Mouse (Mus musculus) hindbrain, embryonic 11.5 days (tissue): Measurements from ENCODE around the gene Gab2. TPM values are rescaled to one million over a fixed set of nuclear protein-coding genes. Genes with fewer than 3 reads are reported as not detected.

Experiments used
- ATAC-seq: fragments of 200-750 bp; cut with Nextera tagmentation; 2 replicates; pipeline ENCODE4 v1.8.0; 2017; ENCODE audit warnings: mild to moderate bottlenecking, moderate TSS enrichment, moderate library complexity; ENCODE audit not compliant: low FRiP score
- DNase-seq: peaks from one replicate; pipeline ENCODE4 v3.0.0-alpha.2; 2015; ENCODE audit warnings: low spot score
- H3K27ac ChIP-seq: fragments of 300-500 bp; sonication (generic); 2 replicates; pipeline ENCODE4 v1.5.1; 2014; ENCODE audit warnings: mild to moderate bottlenecking, low read depth, low read length
- H3K27me3 ChIP-seq: fragments of 300-500 bp; sonication (generic); 2 replicates; pipeline ENCODE4 v1.6.1; 2014; ENCODE audit warnings: mild to moderate bottlenecking, low read length, moderate library complexity, mixed read lengths; ENCODE audit not compliant: control insufficient read depth, insufficient read depth
- H3K36me3 ChIP-seq: fragments of 300-500 bp; sonication (generic); 2 replicates; pipeline ENCODE4 v1.6.1; 2014; ENCODE audit warnings: mild to moderate bottlenecking, low read length, moderate library complexity, mixed read lengths; ENCODE audit not compliant: control insufficient read depth, insufficient read depth
- H3K4me1 ChIP-seq: fragments of 300-500 bp; sonication (generic); replicated peaks from 2 replicates; pipeline ENCODE4 v1.6.1; 2014; ENCODE audit warnings: low read length, mixed read lengths; ENCODE audit not compliant: control insufficient read depth, insufficient read depth
- H3K4me2 ChIP-seq: fragments of 300-500 bp; sonication (generic); replicated peaks from 2 replicates; pipeline ENCODE4 v1.6.1; 2014; ENCODE audit warnings: mild to moderate bottlenecking, low read depth, low read length
- H3K4me3 ChIP-seq: fragments of 300-500 bp; sonication (generic); 2 replicates; pipeline ENCODE4 v1.5.1; 2014; ENCODE audit warnings: low read depth, low read length
- H3K9ac ChIP-seq: fragments of 300-500 bp; sonication (generic); 2 replicates; pipeline ENCODE4 v1.6.1; 2014; ENCODE audit warnings: low read depth, low read length
- H3K9me3 ChIP-seq: fragments of 300-500 bp; sonication (generic); 2 replicates; pipeline ENCODE4 v1.6.1; 2016; ENCODE audit warnings: low read length; ENCODE audit not compliant: control insufficient read depth
- WGBS: fragments of 180-500 bp; shearing (Covaris S2); extraction: QIAGEN DNeasy Blood & Tissue Kit; methylation state at CpG from one replicate; pipeline ENCODE4 v1.1.7; 2014; 5-methylcytosine and 5-hydroxymethylcytosine counted together
- polyA plus RNA-seq: library from polyadenylated mRNA; unstranded; fragments of >200 nt; fragmentation: Nextera tagmentation; extraction: Ambion mirVana; gene quantifications from 2 replicates; pipeline ENCODE4 v1.2.1, GENCODE M21; 2014

Gene Gab2
- polyA plus RNA-seq, 1 experiment from 2014 or later = 8.1 TPM

GRCm38 (mm10) chr7:97084181-97084580 lies 2.8 kb downstream of the Gab2 start:
- ATAC-seq (no peak), DNase-seq (no peak)
- no peaks in the 10 kb centered on the region for H3K9me3 ChIP-seq
- H3K4me2 ChIP-seq = no peak overlapping the region
- 100% methylated on average over 1 of the region's 1 CpGs for WGBS
- no peaks in the 10 kb centered on the region for H3K27me3 ChIP-seq
- H3K4me3 ChIP-seq = no peak overlapping the region
- no peak overlapping the region for H3K9ac ChIP-seq
- H3K36me3 ChIP-seq = no peaks in the 10 kb centered on the region
- H3K4me1 ChIP-seq = 0 out of 2 replicates have a peak, but pooled peaks cover 2% of the 10 kb centered on the region
- H3K27ac ChIP-seq = no peak overlapping the region

GRCm38 (mm10) chr7:97085291-97085690 lies 3.9 kb downstream of the Gab2 start:
- Histone ChIP-seq H3K9ac (no peak overlapping the region), H3K27me3 (no peaks in the 10 kb centered on the region), H3K36me3 (no peaks in the 10 kb centered on the region), H3K4me2 (no peak overlapping the region), H3K4me3 (no peak overlapping the region), H3K4me1 (0 out of 2 replicates have a peak, but pooled peaks cover 2% of the 10 kb centered on the region), H3K9me3 (no peaks in the 10 kb centered on the region), H3K27ac (no peak overlapping the region)
- 15% methylated on average over 4 of the region's 4 CpGs for WGBS
- DNase-seq (peak; percentile 50), ATAC-seq (no peak)

GRCm38 (mm10) chr7:97094241-97094640 lies 12.9 kb downstream of the Gab2 start:
- 86% methylated on average over 3 of the region's 3 CpGs for WGBS
- no peak for DNase-seq
- no peak for ATAC-seq
- Histone ChIP-seq H3K4me3 (no peak overlapping the region), H3K4me2 (no peak overlapping the region), H3K27me3 (no peaks in the 10 kb centered on the region), H3K9me3 (no peaks in the 10 kb centered on the region), H3K27ac (no peak overlapping the region), H3K9ac (no peak overlapping the region), H3K4me1 (no peaks in the 10 kb centered on the region), H3K36me3 (no peaks in the 10 kb centered on the region)

- Histone ChIP-seq H3K9me3 (no peaks in the 10 kb centered on the region), H3K36me3 (no peaks in the 10 kb centered on the region), H3K27ac (no peak overlapping the region), H3K4me3 (no peak overlapping the region), H3K9ac (no peak overlapping the region), H3K27me3 (no peaks in the 10 kb centered on the region), H3K4me1 (no peaks in the 10 kb centered on the region), H3K4me2 (no peak overlapping the region)
- 82% methylated on average over 3 of the region's 3 CpGs for WGBS
- ATAC-seq (no peak), DNase-seq (no peak)
These were observed 26.7 kb downstream of the Gab2 start for GRCm38 (mm10) chr7:97108119-97108518.

GRCm38 (mm10) chr7:97128949-97129348 lies 47.6 kb downstream of the Gab2 start:
- H3K4me3 ChIP-seq = no peak overlapping the region
- no peaks in the 10 kb centered on the region for H3K36me3 ChIP-seq
- DNase-seq (no peak), ATAC-seq (no peak)
- no peak overlapping the region for H3K4me2 ChIP-seq
- no peaks in the 10 kb centered on the region for H3K9me3 ChIP-seq
- WGBS = 39% methylated on average over 1 of the region's 1 CpGs
- H3K27ac ChIP-seq = no peak overlapping the region
- no peaks in the 10 kb centered on the region for H3K4me1 ChIP-seq
- no peak overlapping the region for H3K9ac ChIP-seq
- H3K27me3 ChIP-seq = no peaks in the 10 kb centered on the region

GRCm38 (mm10) chr7:97136453-97136852 lies 55.1 kb downstream of the Gab2 start:
- H3K27ac ChIP-seq = no peak overlapping the region
- H3K4me2 ChIP-seq = no peak overlapping the region
- DNase-seq (no peak), ATAC-seq (no peak)
- no peaks in the 10 kb centered on the region for H3K36me3 ChIP-seq
- no peaks in the 10 kb centered on the region for H3K4me1 ChIP-seq
- H3K9me3 ChIP-seq = peaks cover 3% of the 10 kb centered on the region; the same call in 1 of the 2 replicates
- no peaks in the 10 kb centered on the region for H3K27me3 ChIP-seq
- H3K9ac ChIP-seq = no peak overlapping the region
- WGBS = 80% methylated on average over 3 of the region's 3 CpGs
- H3K4me3 ChIP-seq = no peak overlapping the region

- WGBS = 59% methylated on average over 2 of the region's 2 CpGs
These were observed 69.9 kb downstream of the Gab2 start for GRCm38 (mm10) chr7:97151082-97151813.

GRCm38 (mm10) chr7:97154756-97155487 lies 73.5 kb downstream of the Gab2 start:
- Histone ChIP-seq H3K36me3 (no peaks in the 10 kb centered on the region), H3K4me3 (no peak overlapping the region), H3K27ac (no peak overlapping the region), H3K9me3 (no peaks in the 10 kb centered on the region), H3K27me3 (no peaks in the 10 kb centered on the region), H3K4me1 (no peaks in the 10 kb centered on the region), H3K4me2 (no peak overlapping the region), H3K9ac (no peak overlapping the region)
- no peak for DNase-seq
- ATAC-seq = no peak
- 74% methylated on average over 2 of the region's 2 CpGs for WGBS

More at GRCm38 (mm10) chr7:97151082-97151813, 69.9 kb downstream of the Gab2 start:
- Histone ChIP-seq H3K9me3 (no peaks in the 10 kb centered on the region), H3K4me1 (no peaks in the 10 kb centered on the region), H3K27me3 (no peaks in the 10 kb centered on the region), H3K27ac (no peak overlapping the region), H3K4me3 (no peak overlapping the region), H3K36me3 (no peaks in the 10 kb centered on the region), H3K4me2 (no peak overlapping the region), H3K9ac (no peak overlapping the region)
- ATAC-seq = no peak; the same call in 1 of the 2 replicates
- no peak for DNase-seq

GRCm38 (mm10) chr7:97164261-97164660 lies 82.9 kb downstream of the Gab2 start:
- WGBS = 55% methylated on average over 1 of the region's 1 CpGs
- H3K9me3 ChIP-seq = no peaks in the 10 kb centered on the region
- no peak overlapping the region for H3K27ac ChIP-seq
- ATAC-seq (no peak), DNase-seq (no peak)
- H3K4me1 ChIP-seq = no peaks in the 10 kb centered on the region
- no peak overlapping the region for H3K4me3 ChIP-seq
- H3K36me3 ChIP-seq = no peaks in the 10 kb centered on the region
- no peak overlapping the region for H3K9ac ChIP-seq
- H3K27me3 ChIP-seq = no peaks in the 10 kb centered on the region
- no peak overlapping the region for H3K4me2 ChIP-seq
